Mouse (Mus musculus): ENCODE measurements at regions not wholly inside any gene's neighbourhood (a gene's known extent, or its start where the extent isn't known, plus 50 kb on each side); places are given as distances from the start of the nearest gene placed in this dataset.

DNA sequence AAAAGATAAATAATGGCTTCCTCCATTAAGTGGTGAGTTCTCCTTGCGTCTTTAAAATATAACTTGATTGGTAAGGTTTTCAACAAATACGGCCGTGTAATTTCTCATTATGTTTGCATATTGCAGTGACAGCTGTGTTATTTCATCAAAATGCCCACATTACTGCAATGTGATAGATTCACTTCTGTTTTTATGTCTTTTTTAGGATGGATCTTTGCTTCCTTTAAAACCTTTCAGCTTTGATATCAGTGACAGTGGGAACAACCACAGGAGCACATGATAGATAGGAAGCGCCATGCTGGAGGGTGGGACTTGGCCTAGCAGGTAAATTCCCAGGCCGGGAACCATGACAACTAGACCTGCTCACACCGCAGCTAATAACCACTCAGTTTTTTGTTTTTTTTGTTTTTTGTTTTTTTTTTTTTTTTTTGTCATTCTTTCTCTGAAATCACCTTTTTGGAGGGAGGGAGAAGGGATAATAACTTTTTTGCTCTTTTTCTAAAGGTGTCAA is 259.3 kb downstream of the Dact1 start:
- TF ChIP-seq CTCF (conservative IDR thresholded peaks at IDR 0.05; ENCODE audit: low read length), result no peak
- no peak for TF ChIP-seq POU5F1 (IDR thresholded peaks at IDR 0.05; ENCODE audit: borderline replicate concordance, low read length)
